Comparison of ENCODE assay signal across 8 mouse cellular contexts in genomic region chr7:144775804-144776447, GRCm38 (mm10). TPM values are rescaled to one million over a fixed set of nuclear protein-coding genes. Genes with fewer than 3 reads are reported as not detected.
A peak's percentile ranks its signal among the peaks of the same experiment; 100 is the strongest.
DNase-seq lines count a peak whose midpoint lies in the region; ATAC-seq lines count a peak whose summit lies in the region.

No protein-coding gene starts in this region.

- peak; percentile 86 for DNase-seq in adrenal gland, adult 2 months
- peak; percentile 91 for DNase-seq in embryo, embryonic 11 days
- peak; percentile 72 to 76 for DNase-seq in gastrocnemius, postnatal 36 days
- DNase-seq in left cerebral cortex, postnatal 25 days (ENCODE audit: low spot score in 2 of 2), result peak; percentile 75 to 86
- peak; percentile 62 for DNase-seq in skeletal muscle tissue, adult 2 months (ENCODE audit: low read depth, low spot score)

- peak; percentile 61 for ATAC-seq in intestine, embryonic 16.5 days
- peak; percentile 68 for ATAC-seq in midbrain, embryonic 12.5 days (ENCODE audit: low FRiP score, low read depth)
- no peak for ATAC-seq in activated CD4-positive, CD25-positive, alpha-beta regulatory T cell, adult 4 months

- no peak overlapping the region for H3K4me3 ChIP-seq in intestine, embryonic 16.5 days (ENCODE audit: low read length)
- no peak overlapping the region for H3K4me3 ChIP-seq in midbrain, embryonic 12.5 days

- no peak overlapping the region for H3K4me2 ChIP-seq in intestine, embryonic 16.5 days (ENCODE audit: low read depth, low read length)
- no peak overlapping the region for H3K4me2 ChIP-seq in midbrain, embryonic 12.5 days (replicated peaks)

- no peak overlapping the region for H3K9ac ChIP-seq in intestine, embryonic 16.5 days (ENCODE audit: low read depth, low read length)
- no peak overlapping the region for H3K9ac ChIP-seq in midbrain, embryonic 12.5 days (replicated peaks)

- H3K9me3 ChIP-seq in intestine, embryonic 16.5 days (ENCODE audit: control insufficient read depth, low read length), result no peaks in the 10 kb centered on the region
- no peaks in the 10 kb centered on the region for H3K9me3 ChIP-seq in midbrain, embryonic 12.5 days

- peaks cover 15% of the 10 kb centered on the region for H3K4me1 ChIP-seq in intestine, embryonic 16.5 days (ENCODE audit: control insufficient read depth, insufficient read depth, low read length)
- H3K4me1 ChIP-seq in midbrain, embryonic 12.5 days, result no peaks in the 10 kb centered on the region; the same call in 1 of the 2 replicates

- intact Hi-C loops in gastrocnemius, postnatal 36 days (cut with DNase I), result loop anchor here (1.0 to 10.0 kb wide), 2 partner anchors 190 to 261 kb away; no protein-coding TSS in a partner anchor
- intact Hi-C loops in left cerebral cortex, postnatal 25 days (cut with DNase I), result loop anchor here (1.0 kb wide), 1 partner anchor 189 kb away; no protein-coding TSS in a partner anchor

- H3K36me3 ChIP-seq in intestine, embryonic 16.5 days (ENCODE audit: control insufficient read depth, insufficient read depth, low read length), result no peaks in the 10 kb centered on the region
- H3K36me3 ChIP-seq in midbrain, embryonic 12.5 days, result no peaks in the 10 kb centered on the region

- H3K27me3 ChIP-seq in intestine, embryonic 16.5 days (replicated peaks; ENCODE audit: control insufficient read depth, insufficient read depth, low read length), result no peaks in the 10 kb centered on the region
- peaks cover 18% of the 10 kb centered on the region; the same call in 1 of the 2 replicates for H3K27me3 ChIP-seq in midbrain, embryonic 12.5 days

- no peak overlapping the region for H3K27ac ChIP-seq in intestine, embryonic 16.5 days (ENCODE audit: low read length)
- no peak overlapping the region for H3K27ac ChIP-seq in midbrain, embryonic 12.5 days (replicated peaks)

- WGBS in intestine, embryonic 16.5 days, result 34% methylated on average over 6 of the region's 6 CpGs
- WGBS in midbrain, embryonic 12.5 days, result 32% methylated on average over 6 of the region's 6 CpGs

RNA-seq across cellular contexts. Expression of gene Ano1, which starts 24.2 kb away (rescaled TPM):
- total RNA-seq in adrenal gland, adult 2 months (2021), result 10 to 100 TPM; 24.6 to 32.4 TPM
- polyA plus RNA-seq in adrenal gland, adult 2 months (2012; rRNA removed), result 13.9 and 17.1 TPM in 2 replicates
- 1 to 10 TPM; 2.4 to 4.4 TPM for total RNA-seq in gastrocnemius, postnatal 36 days (2021)
- polyA plus RNA-seq in intestine, embryonic 16.5 days (2015; fragmentation: Nextera tagmentation; extraction: Ambion mirVana), result 19.9 and 20.3 TPM in 2 replicates
- total RNA-seq in left cerebral cortex, postnatal 25 days (2021), result 1 to 10 TPM; 2.8 to 2.9 TPM
- 21.7 and 28.7 TPM in 2 replicates for polyA plus RNA-seq in midbrain, embryonic 12.5 days (2016; fragmentation: Nextera tagmentation; extraction: Ambion mirVana)
- under 1 TPM in 1 of 2 experiments, not detected in 1; 0.16 TPM for polyA plus RNA-seq in activated CD4-positive, CD25-positive, alpha-beta regulatory T cell, adult 4 months (2017; shearing (Covaris generic))

Comparison
In these comparisons a context has a peak if more than half of its experiments do, and no peak if none do; other contexts are left out.
1. RNA of gene Ano1, which starts 24.2 kb away (polyA plus RNA-seq): 21.7 to 28.7 TPM in midbrain, embryonic 12.5 days, 19.9 to 20.3 TPM in intestine, embryonic 16.5 days and 13.9 to 17.1 TPM in adrenal gland, adult 2 months; 0.16 TPM in activated CD4-positive, CD25-positive, alpha-beta regulatory T cell, adult 4 months; every median in the first group is over 10 times any median in the second.
2. Peak in every context shown above with its lines, with median percentiles within 50 percentile points of each other: DNase-seq.